Mouse (Mus musculus): ENCODE measurements around the gene Inpp5b. TPM values are rescaled to one million over a fixed set of nuclear protein-coding genes. Genes with fewer than 3 reads are reported as not detected.

The Inpp5b gene
- 21.7 and 27.0 TPM in 2 replicates for polyA plus RNA-seq (2011; ENCODE audit: insufficient read depth, insufficient read length, low read depth, missing spikeins)

DNA sequence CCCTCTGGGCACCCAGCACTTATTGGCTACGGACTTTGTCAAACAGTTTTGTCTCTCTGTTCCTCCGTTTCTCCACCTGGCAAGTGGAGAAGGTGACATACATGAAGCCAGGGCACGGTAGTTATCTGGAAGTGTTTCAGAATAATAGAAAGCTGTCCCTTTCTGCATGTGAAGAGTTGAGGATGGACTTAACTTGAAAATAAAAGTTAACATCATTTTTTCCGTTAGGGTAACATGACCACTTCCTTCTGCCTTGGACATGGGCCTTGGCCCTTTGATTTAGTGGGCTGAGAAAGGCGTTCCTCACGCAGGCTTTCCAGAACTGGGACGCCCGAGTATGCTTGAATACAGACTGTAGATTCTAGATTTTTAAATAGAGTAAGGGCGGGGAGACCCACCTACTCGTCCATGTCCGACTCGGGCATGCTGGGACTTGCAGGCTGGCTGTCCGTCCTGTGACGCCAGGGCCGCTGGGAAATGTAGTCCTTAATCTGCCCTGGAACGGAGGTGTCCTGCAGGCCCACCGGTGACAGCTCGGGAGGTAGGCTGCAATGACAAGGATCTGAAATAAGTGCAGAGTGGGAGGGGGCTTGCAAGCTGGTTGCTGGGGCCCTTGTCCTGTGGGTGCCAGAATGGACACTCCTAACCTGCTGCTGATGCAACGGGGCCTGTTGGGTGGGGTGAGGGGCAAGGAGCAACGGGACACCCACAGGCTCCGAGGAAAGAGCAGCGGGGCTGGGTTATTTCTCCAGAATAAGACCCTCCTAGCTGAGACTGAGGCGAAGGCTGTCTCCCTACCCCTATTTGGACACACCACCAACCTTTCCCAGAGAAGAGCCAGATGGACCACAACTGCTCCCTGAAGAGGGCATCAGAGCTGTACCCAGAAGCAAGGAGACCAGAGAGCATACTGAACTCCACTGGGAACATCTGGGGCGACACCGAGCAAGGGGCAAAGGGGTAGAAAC lies at the start of gene Inpp5b:
Inpp5b (plus strand) TSS at position 475 of the 968 bp plus-strand sequence.
- Histone ChIP-seq H3K27ac (ENCODE audit: insufficient read depth, low read length) (no peak within 1 kb of the TSS), H3K27me3 (ENCODE audit: control insufficient read depth, insufficient read depth, low read length, poor library complexity, severe bottlenecking) (no peaks in the 10 kb centered on the region), H3K4me3 (ENCODE audit: low read depth, low read length) (peak within 1 kb of the TSS; percentile 85), H3K36me3 (ENCODE audit: control insufficient read depth, insufficient read depth, low read length, poor library complexity, severe bottlenecking) (no peaks in the 10 kb centered on the region), H3K9me3 (replicated peaks; ENCODE audit: control insufficient read depth, insufficient read depth, low read length, poor library complexity, severe bottlenecking) (no peaks in the 10 kb centered on the region), H3K9ac (ENCODE audit: low read depth, poor library complexity, severe bottlenecking) (peak within 1 kb of the TSS; percentile 50), H3K4me1 (ENCODE audit: control insufficient read depth, insufficient read depth, low read length) (no peaks in the 10 kb centered on the region)
- TF ChIP-seq POLR2A (IDR thresholded peaks at IDR 0.05; ENCODE audit: insufficient read depth, low read length) (no peak), EP300 (IDR thresholded peaks at IDR 0.05; ENCODE audit: insufficient read depth, low read depth, low read length) (no peak), CTCF (IDR thresholded peaks at IDR 0.05; ENCODE audit: low read depth, low read length) (no peak)

DNA sequence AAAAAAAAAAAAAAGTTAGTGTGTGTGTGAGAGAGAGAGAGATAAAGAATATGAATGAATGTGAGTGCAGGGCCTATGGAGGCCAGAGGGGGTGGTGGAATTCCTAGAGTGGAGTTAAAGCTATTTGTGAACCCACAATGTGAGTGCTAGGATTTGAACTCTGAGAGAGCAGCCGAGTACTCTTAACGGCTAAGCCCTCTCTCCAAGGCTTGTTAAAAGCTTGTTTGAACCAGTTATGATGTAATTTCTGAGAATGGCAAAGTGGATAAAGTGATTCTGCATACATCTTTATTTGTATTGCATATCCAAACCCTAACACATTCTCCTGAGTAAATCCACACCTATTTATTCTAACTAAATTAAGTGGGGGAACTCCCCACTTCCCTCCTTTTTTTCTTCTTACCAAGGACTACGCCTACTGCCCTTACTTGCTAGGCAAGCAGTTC lies 49.2 kb upstream of the Inpp5b start:
- Histone ChIP-seq H3K9me3 (replicated peaks; ENCODE audit: control insufficient read depth, insufficient read depth, low read length, poor library complexity, severe bottlenecking) (no peaks in the 10 kb centered on the region), H3K4me3 (ENCODE audit: low read depth, low read length) (no peak overlapping the region), H3K36me3 (ENCODE audit: control insufficient read depth, insufficient read depth, low read length, poor library complexity, severe bottlenecking) (no peaks in the 10 kb centered on the region; the same call in 1 of the 2 replicates), H3K27me3 (ENCODE audit: control insufficient read depth, insufficient read depth, low read length, poor library complexity, severe bottlenecking) (no peaks in the 10 kb centered on the region), H3K27ac (ENCODE audit: insufficient read depth, low read length) (no peak overlapping the region), H3K4me1 (ENCODE audit: control insufficient read depth, insufficient read depth, low read length) (no peaks in the 10 kb centered on the region), H3K9ac (ENCODE audit: low read depth, poor library complexity, severe bottlenecking) (peak overlapping the region; percentile 58)
- TF ChIP-seq CTCF (IDR thresholded peaks at IDR 0.05; ENCODE audit: low read depth, low read length), result no peak

DNA sequence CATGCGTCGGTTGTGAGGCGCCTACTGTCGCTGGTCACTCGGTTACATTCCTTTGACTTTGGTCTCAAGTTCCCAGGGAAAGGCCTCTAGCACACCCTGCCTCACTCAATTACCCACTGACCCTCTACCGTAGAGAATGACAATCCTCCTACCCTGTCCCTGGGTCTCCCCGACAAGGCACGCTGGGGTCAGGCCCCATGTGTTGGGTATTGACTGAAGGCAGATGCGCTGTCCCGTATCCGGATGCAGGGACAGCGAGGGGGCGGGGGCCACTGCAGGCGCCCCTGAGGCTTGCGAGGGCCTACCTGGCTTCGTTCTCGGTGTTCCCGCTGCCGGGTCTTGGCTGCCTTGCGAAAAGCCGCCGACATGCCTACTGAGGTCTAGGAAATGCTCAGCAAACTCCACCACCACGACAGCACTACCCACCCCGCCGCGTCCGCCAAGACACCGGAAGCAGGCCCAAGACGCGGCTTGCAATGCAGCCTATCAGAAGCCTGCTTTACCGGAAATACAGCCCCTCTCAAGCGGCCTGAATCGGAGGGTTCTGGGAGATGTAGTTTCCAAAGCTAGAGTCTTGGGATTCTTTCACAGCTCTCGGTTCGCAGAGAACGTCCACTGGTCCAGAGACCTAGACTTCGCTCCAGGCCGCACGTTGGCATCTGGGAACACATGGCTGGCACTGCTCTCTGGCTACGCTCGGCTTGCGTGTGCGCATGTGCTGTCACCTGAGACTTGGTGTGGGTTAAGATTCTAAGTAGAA lies 48.3 kb upstream of the Inpp5b start, which contains the start of gene Utp11:
Utp11 (minus strand) TSS at position 466 of the 760 bp plus-strand sequence.
- Histone ChIP-seq H3K4me3 (ENCODE audit: low read depth, low read length) (peak within 1 kb of the TSS; percentile 94), H3K9ac (ENCODE audit: low read depth, poor library complexity, severe bottlenecking) (peak within 1 kb of the TSS; percentile 58), H3K4me1 (ENCODE audit: control insufficient read depth, insufficient read depth, low read length) (no peaks in the 10 kb centered on the region), H3K9me3 (replicated peaks; ENCODE audit: control insufficient read depth, insufficient read depth, low read length, poor library complexity, severe bottlenecking) (no peaks in the 10 kb centered on the region), H3K36me3 (ENCODE audit: control insufficient read depth, insufficient read depth, low read length, poor library complexity, severe bottlenecking) (no peaks in the 10 kb centered on the region), H3K27ac (ENCODE audit: insufficient read depth, low read length) (no peak within 1 kb of the TSS), H3K27me3 (ENCODE audit: control insufficient read depth, insufficient read depth, low read length, poor library complexity, severe bottlenecking) (no peaks in the 10 kb centered on the region)
- TF ChIP-seq CTCF (IDR thresholded peaks at IDR 0.05; ENCODE audit: low read depth, low read length) (no peak), EP300 (IDR thresholded peaks at IDR 0.05; ENCODE audit: insufficient read depth, low read depth, low read length) (no peak), POLR2A (IDR thresholded peaks at IDR 0.05; ENCODE audit: insufficient read depth, low read length) (no peak)

DNA sequence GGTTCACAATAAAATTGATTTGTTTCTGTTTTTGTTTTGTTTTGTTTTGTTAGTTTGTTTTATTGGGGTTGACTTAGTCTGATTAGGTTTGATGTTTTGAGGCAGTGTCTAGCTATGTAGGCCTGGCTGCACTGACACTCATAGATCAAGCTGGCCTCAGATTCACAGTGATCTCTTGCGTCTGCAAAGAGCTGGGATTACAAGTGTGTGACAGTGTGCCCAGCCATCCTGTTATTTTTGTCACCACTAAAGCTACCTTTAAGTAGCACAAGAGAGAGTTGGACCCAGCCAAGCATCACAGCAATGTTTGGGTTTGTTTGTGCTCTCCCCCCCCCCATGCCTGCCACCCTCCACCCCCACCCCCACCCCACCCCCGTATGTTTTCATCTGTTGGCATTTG lies 47.1 kb upstream of the Inpp5b start:
- H3K27ac ChIP-seq (ENCODE audit: insufficient read depth, low read length), result no peak overlapping the region
- TF ChIP-seq CTCF (IDR thresholded peaks at IDR 0.05; ENCODE audit: low read depth, low read length), result no peak
- TF ChIP-seq EP300 (IDR thresholded peaks at IDR 0.05; ENCODE audit: insufficient read depth, low read depth, low read length), result no peak
- TF ChIP-seq POLR2A (IDR thresholded peaks at IDR 0.05; ENCODE audit: insufficient read depth, low read length), result no peak
- no peaks in the 10 kb centered on the region for H3K9me3 ChIP-seq (replicated peaks; ENCODE audit: control insufficient read depth, insufficient read depth, low read length, poor library complexity, severe bottlenecking)
- no peaks in the 10 kb centered on the region for H3K27me3 ChIP-seq (ENCODE audit: control insufficient read depth, insufficient read depth, low read length, poor library complexity, severe bottlenecking)
- H3K36me3 ChIP-seq (ENCODE audit: control insufficient read depth, insufficient read depth, low read length, poor library complexity, severe bottlenecking), result no peaks in the 10 kb centered on the region
- H3K4me3 ChIP-seq (ENCODE audit: low read depth, low read length), result no peak overlapping the region
- no peak overlapping the region for H3K9ac ChIP-seq (ENCODE audit: low read depth, poor library complexity, severe bottlenecking)
- peaks cover 1% of the 10 kb centered on the region for H3K4me1 ChIP-seq (ENCODE audit: control insufficient read depth, insufficient read depth, low read length)

DNA sequence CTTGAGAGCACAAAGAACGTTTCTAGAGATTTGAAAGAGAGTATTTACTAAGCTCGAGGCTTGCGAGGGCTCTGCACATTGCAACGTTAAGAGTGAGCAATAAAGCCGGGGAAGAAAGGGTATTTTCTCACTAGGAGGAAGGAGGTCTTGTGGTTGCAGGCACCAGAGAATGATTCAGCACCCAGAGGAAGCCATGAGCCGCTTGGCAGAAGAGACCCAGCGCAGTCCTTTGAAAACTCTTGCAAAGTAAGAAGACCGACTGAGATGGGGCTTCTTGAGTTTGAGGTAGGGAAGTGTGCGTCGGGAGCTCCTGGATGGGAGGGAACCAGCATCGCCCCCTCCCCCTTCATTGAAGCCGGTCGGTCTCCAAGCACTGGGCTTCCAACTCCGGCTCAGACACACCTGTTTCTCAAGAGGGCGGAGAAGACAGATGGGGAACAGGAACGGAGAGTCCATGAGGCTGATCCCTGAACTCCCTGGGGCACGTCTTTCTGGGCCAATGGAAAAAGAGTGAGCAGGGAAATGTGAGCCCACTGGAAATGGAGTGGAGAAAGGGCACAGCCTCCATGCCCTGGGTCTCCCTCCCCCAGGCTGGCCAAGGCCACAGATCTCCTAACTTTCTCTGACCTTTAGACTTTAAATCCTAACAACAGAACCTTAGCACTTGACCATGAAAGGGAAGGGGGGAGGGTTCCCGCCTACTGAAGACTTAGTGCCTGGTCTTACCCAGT lies 45.7 kb upstream of the Inpp5b start:
- no peaks in the 10 kb centered on the region for H3K9me3 ChIP-seq (replicated peaks; ENCODE audit: control insufficient read depth, insufficient read depth, low read length, poor library complexity, severe bottlenecking)
- H3K36me3 ChIP-seq (ENCODE audit: control insufficient read depth, insufficient read depth, low read length, poor library complexity, severe bottlenecking), result no peaks in the 10 kb centered on the region
- peak overlapping the region; percentile 17 for H3K4me3 ChIP-seq (ENCODE audit: low read depth, low read length)
- TF ChIP-seq EP300 (IDR thresholded peaks at IDR 0.05; ENCODE audit: insufficient read depth, low read depth, low read length) (no peak), CTCF (IDR thresholded peaks at IDR 0.05; ENCODE audit: low read depth, low read length) (no peak), POLR2A (IDR thresholded peaks at IDR 0.05; ENCODE audit: insufficient read depth, low read length) (no peak)
- peak overlapping the region; percentile 56 for H3K9ac ChIP-seq (ENCODE audit: low read depth, poor library complexity, severe bottlenecking)
- peaks cover 4% of the 10 kb centered on the region for H3K4me1 ChIP-seq (ENCODE audit: control insufficient read depth, insufficient read depth, low read length)
- peak overlapping the region; percentile 18; the same call in 1 of the 2 replicates for H3K27ac ChIP-seq (ENCODE audit: insufficient read depth, low read length)
- H3K27me3 ChIP-seq (ENCODE audit: control insufficient read depth, insufficient read depth, low read length, poor library complexity, severe bottlenecking), result no peaks in the 10 kb centered on the region
